Mouse (Mus musculus) mouse embryonic stem cell (cell line): ENCODE results near the gene Tmem147.
"Not testable (repeated sequence)": the region's sequence is repeated elsewhere in the genome, so short reads cannot be mapped to it uniquely, and the experiment has no call there.

Experiments used
- in situ Hi-C, 2 experiments: fragments of 300-500 bp; cut with MboI; formaldehyde crosslinking; loops; 1 replicate in 1 of 2; 3 replicates in 1 of 2; pipeline ENCODE4 v1.14.3; 2019 to 2020; ENCODE audit warnings: low sequenced_read_pairs in 2 of 2, low pct_unique_long_range_greater_than_20kb in 1 of 2, mixed read lengths in 1 of 2; ENCODE audit not compliant: unreplicated experiment in 1 of 2

Gene Tmem147

GRCm38 (mm10) chr7:30730064-30730722 is 853 bp upstream of the Tmem147 start:
- in situ Hi-C loops, result not testable (repeated sequence)

DNA sequence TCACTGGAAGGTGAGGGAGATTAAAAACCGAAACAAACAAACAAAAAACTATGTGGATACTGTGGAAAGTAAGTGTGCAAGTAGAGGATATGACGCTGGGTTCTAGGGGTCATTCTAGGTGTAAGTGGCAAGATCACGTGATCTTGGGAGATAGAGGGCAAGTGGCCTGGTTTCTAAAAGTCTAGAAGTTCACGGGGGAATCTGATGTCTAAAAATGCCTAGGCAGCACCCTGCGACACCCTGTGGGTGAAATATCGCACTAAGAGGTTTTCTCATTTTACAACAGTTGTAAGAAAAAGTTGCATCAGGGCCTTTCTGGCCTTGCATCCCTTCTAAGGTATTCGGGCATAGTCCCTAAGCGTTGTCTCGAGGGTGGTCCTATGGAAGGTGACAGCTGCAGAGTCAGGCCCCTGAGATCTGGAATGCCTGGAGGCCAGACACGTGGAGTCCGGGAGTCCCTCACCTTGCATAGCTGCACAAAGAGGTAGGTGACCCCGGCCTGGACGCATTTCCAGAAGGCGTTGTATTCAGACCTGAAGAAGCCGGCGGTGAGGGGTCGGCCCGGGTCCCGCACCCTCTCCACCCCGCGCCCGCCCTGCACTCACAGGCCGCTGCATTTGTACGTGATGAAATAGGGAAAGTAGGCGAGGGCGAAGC is 473 bp downstream of the Tmem147 start:
- in situ Hi-C loops, result no loop called here

DNA sequence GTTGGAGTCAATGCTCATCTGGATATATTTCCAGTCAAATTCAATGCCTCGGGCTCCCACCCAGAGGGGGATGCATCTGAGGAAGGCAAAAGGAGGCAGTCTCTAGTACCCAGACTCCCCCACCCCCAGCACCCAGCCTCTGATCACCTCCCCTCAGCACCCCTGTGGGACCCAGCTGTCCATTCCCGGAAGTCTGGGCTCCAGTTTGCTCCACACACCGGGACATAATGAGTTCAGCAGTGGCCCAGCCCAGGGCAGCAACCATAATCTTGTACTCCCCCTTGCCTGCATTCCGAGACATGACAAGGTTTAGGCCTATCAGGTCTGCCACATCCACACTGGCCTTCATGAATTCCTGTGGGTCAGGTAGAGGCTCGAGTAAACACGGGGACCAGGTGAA is 1.1 kb downstream of the Tmem147 start:
- in situ Hi-C loops, result no loop called here

GRCm38 (mm10) chr7:30723274-30723953 is 5.9 kb downstream of the Tmem147 start:
- in situ Hi-C loops, result no loop called here

DNA sequence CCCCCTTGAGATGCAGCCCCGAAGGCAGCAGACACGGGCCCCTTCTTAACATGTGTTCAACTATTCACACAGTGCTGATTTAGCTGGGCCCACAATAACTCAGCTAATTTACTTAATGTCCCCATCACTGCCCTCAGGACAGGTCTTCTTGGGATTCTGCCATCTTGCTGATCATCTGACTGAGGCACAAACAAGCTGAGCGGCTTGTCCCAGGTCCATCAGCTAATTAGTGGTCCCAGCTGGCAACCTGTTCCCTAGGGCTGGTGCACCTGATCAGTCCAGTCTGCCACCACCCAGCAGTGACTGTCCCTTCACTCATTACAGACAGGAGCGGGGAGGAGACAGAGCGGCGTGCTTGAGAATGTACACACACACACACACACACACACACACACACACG is 8.1 kb downstream of the Tmem147 start:
- in situ Hi-C loops, result no loop called here

DNA sequence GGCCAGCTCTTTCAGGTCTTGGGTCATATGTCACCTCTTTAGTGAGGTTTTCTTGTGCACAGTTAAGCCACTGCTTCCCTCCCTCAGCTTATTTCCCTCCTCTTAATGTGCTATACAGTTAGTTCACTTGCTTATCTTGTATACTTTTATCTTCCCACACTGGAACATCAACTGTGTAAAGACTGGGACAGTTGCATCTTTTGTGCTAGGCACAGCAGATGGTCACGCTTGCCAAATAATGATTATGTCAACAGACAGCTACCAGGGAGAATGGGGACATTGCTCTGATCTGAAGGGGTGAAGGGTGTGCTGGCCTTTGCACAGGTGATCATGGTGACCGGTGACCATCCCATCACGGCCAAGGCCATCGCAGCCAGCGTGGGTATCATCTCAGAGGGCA is 9.7 kb downstream of the Tmem147 start:
- in situ Hi-C loops, result no loop called here

DNA sequence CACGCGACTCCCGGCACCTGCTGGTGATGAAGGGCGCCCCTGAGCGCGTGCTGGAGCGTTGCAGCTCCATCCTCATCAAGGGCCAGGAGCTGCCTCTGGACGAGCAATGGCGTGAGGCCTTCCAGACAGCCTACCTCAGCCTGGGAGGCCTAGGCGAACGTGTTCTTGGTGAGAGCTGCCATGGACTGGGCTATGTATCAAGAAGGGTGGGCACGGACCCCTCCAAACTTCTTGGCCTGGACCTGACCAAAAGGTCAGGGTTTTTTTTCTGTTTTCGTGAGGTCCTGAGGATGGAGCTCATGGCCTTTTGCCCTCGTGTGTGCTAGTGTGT is 11.7 kb downstream of the Tmem147 start:
- in situ Hi-C loops, result no loop called here

DNA sequence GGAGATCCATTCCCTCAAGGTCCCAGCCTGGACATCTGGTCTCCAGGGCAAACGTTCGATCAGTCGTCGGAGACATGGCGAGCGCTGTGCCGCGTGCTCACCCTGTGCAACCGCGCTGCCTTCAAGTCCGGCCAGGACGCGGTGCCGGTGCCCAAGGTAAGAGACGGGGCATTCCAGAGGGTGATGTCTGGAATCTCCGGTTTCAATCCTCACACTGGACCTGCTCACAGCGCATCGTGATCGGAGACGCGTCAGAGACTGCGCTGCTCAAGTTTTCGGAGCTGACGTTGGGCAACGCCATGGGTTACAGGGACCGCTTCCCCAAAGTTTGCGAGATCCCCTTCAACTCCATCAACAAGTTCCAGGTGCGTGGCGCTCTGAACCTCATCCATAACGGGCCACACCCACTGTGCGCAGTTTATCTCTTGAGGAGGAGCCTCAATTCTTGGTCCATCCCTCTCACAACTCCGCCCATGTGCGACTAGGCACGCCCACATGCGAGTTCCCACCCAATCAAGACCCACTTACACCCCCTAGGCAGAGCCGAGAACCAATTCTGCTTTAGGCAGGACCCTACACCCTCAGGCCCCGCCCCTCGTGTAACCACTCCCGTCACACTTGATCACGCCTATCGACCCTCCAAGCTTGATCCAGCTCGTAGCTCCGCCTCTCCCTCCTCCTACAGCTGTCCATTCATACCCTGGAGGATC is 12.2 kb downstream of the Tmem147 start:
- in situ Hi-C loops, result no loop called here

DNA sequence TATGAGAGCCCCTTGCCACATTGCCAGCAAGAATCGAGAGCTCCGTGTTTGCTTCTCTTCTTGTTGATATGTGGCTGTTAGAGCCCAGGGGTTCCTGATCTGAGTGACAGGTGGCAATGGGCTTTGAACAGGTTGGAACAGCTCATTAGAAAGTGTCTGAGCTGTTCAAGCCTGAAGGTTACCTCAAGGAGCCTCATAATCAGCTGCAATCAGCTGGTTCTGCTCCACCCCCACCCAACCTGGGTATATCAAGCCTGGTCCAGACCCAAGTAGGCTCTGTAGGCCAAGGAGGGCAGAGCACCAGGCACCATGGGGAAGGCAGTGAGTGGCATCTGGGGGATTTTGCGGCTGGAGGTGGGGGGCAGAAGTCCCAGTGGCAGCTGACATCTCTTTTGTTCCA is 17.4 kb downstream of the Tmem147 start, which contains the start of gene Atp4a:
Gene Atp4a, plus strand, starts transcription at position 268 of the 400 bp plus-strand sequence.
- in situ Hi-C loops, result no loop called here

DNA sequence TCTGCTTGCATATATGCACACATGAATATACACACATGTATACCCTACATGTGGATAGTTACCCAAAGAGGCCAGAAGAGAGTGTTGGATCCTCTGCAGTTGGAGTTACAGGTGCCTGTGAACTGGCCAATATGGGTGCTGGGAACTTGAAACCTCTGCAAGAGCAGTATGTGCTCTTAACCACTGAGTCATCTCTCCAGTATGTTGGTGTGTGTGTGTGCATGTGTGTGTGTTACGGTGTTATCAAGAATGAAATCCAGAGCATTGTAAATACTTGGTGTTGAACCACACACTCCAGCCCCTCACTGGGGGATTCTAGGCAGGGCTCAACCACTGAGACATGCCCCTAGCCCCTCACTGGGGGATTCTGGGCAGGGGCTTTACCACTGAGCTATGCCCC is 21.9 kb downstream of the Tmem147 start:
- in situ Hi-C loops, result no loop called here

DNA sequence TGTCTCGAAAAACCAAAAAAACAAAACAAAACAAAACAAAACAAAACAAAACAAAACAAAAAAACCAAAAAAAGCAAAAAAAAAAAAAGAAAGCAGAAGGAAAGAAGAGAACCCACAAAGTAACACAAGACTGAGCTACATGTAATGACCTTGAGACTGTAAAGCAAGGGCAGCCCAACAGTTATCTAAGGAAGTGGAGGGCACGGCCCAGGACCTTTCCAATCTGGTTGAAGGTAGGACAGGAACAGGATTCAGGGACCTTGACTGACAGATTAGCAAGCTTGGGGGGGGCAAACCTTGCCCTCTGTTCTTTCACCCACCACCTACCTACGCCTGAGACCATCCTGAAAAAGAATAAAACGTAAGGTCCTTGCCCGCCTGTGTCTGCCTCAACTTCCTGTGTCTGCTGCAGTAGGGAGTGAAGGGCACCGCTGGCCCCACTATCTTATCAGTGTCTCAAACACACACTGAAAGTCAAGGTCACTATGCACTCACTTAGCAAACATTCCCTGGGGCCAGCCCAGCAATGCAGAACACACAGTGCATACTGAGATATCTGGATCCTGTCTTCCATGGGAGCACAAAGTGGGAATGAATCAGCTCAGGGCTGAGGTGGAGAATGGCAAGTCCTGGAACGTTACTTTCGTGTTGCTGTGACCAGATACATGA is 23.0 kb downstream of the Tmem147 start:
- in situ Hi-C loops, result no loop called here

- in situ Hi-C loops, result no loop called here
Measured at GRCm38 (mm10) chr7:30698589-30698988, 30.8 kb downstream of the Tmem147 start, which contains the start of gene 2200002J24Rik. Gene 2200002J24Rik, plus strand, starts transcription at chr7:30698926.

GRCm38 (mm10) chr7:30698101-30698500 is 31.2 kb downstream of the Tmem147 start:
- in situ Hi-C loops, result no loop called here

DNA sequence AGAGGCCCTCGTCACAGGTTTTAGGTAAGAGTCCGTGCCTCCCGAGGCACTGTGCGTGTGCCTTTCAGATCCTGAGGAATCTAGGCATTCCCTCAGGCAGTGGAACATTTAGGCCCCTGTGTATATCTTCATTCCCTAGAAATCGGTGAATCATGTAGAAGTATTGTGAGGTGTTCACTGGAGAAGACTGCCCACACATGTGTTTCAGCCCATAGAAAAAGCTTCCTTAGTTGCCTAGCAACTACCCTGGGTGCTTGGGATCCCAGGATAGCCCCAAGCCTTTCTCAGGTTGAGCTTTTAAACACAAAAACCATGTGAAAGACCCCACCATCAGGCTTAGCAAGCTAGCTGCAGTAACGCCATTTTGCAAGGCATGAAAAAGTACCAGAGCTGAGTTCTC is 41.0 kb downstream of the Tmem147 start:
- in situ Hi-C loops, result no loop called here

DNA sequence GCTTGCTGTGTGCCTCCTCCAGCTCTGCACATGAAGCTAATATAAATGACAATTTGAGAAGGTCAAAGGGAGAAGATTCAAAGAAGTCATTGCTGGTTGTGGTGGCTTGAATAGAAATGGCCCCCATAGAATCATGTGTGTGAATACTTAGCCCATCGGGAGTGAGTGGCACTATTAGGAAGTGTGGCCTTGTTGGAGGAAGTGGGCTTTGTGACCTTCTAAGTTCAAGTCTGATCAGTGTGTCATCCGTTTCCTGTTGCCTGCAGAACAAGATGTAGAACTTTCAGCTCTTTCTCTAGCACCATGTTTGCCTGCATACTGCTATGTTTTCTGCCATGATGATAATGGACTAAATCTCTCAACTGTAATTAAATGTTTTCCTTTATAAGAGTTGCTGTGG is 45.9 kb downstream of the Tmem147 start:
- in situ Hi-C loops, result no loop called here

GRCm38 (mm10) chr7:30681897-30682296 is 47.4 kb downstream of the Tmem147 start:
- in situ Hi-C loops, result no loop called here

DNA sequence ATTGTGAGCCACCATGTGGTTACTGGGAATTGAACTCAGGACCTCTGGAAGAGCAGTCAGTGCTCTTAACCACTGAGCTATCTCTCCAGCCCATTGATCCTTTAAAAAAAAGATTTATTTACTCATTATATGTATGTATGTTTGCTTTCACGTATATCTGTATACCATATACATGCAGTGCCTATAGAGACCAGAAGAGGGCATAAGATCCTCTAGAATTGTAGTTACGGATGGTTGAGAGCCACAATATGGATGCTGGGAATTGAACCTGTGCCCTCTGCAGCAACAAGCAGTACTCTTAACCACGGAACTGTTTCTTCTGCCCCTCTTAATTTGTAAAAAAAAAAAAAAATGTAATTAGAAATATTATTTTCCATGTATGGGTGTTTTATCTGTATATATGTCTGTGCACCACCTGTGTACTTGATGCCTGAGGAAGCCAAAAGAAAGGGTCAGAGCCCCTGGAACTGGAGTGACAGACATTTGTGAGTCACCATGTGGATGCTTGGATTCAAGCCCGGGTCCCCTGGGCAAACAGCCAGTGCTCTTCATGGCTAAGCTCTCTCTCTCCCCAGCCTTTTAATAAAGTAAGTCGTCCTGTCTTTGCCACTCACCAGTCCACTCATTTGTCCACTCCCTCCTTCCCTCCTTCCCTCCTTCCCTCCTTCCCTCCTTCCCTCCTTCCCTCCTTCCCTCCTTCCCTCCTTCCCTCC is 50.9 kb downstream of the Tmem147 start:
- in situ Hi-C loops, result no loop called here
